19 mouse cellular contexts compared by ENCODE assay signal in the genomic region with DNA sequence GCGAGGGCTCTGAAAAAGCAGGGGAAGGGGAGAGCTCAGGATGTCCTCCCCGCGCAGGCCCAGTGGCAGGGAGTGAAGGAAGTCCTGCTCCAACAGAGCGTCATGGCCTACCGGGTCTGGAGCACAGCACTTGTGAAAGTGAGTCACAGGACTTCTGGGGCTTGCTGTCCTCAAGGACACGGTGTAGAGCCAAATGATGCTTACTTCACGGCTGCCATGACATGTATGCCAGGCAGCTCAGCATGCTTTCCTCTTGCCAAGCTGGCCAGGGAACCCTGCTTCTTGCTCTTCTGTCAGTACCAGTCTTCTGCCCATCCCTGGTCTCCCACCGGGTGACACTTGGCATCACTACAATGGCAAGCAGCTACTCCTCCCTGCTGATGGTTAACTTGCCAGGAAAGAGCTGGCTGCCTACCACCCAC. TPM values are rescaled to one million over a fixed set of nuclear protein-coding genes. Genes with fewer than 3 reads are reported as not detected.
DNase-seq lines count a peak whose midpoint lies in the region; ATAC-seq and TF ChIP-seq lines count a peak whose summit lies in the region.
"Had no signal": no experiment of that assay in that cellular context is flagged by ENCODE, and none has a peak within 500 bp of the region (broad histone marks: within the 10 kb centered on the region; RNA-seq: fewer than 3 reads in every experiment).

No protein-coding gene starts in this region.

- H3K36me3 ChIP-seq in midbrain, postnatal 0 days (ENCODE audit: insufficient read depth, low read length) = peaks cover 81% of the 10 kb centered on the region
- H3K36me3 ChIP-seq in midbrain, embryonic 16.5 days (ENCODE audit: control insufficient read depth, insufficient read depth, low read length) = peaks cover 67% of the 10 kb centered on the region
- peaks cover 14% of the 10 kb centered on the region for H3K36me3 ChIP-seq in myocyte (ENCODE audit: control insufficient read depth, insufficient read depth)
- peaks cover 94% of the 10 kb centered on the region for H3K36me3 ChIP-seq in kidney, embryonic 14.5 days (ENCODE audit: control insufficient read depth, insufficient read depth, low read length)
- H3K36me3 ChIP-seq in forebrain, embryonic 10.5 days (replicated peaks) = peaks cover 100% of the 10 kb centered on the region

- no peak overlapping the region for H3K4me3 ChIP-seq in midbrain, postnatal 0 days (ENCODE audit: low read depth, low read length)
- H3K4me3 ChIP-seq in midbrain, embryonic 16.5 days (ENCODE audit: low read depth, low read length) = no peak overlapping the region
- H3K4me3 ChIP-seq in myocyte = no peak overlapping the region
- H3K4me3 ChIP-seq in kidney, embryonic 14.5 days (ENCODE audit: low read length) = no peak overlapping the region
- no peak overlapping the region for H3K4me3 ChIP-seq in forebrain, embryonic 10.5 days
- H3K4me3 ChIP-seq: heart, embryonic 12.5 days; limb, embryonic 15.5 days; lung, embryonic 15.5 days; midbrain, embryonic 10.5 days; neural tube, embryonic 12.5 days had no signal

- H3K9ac ChIP-seq in midbrain, postnatal 0 days (replicated peaks; ENCODE audit: low read length, poor library complexity, severe bottlenecking) = no peak overlapping the region
- no peak overlapping the region for H3K9ac ChIP-seq in midbrain, embryonic 16.5 days (ENCODE audit: low read depth, low read length)
- no peak overlapping the region for H3K9ac ChIP-seq in kidney, embryonic 14.5 days (ENCODE audit: low read depth, low read length)
- H3K9ac ChIP-seq: heart, embryonic 12.5 days; limb, embryonic 15.5 days; lung, embryonic 15.5 days; neural tube, embryonic 12.5 days had no signal

- H3K27me3 ChIP-seq in midbrain, postnatal 0 days (ENCODE audit: insufficient read depth, low read length) = no peaks in the 10 kb centered on the region
- no peaks in the 10 kb centered on the region for H3K27me3 ChIP-seq in midbrain, embryonic 16.5 days (ENCODE audit: control insufficient read depth, insufficient read depth, low read depth, low read length)
- no peaks in the 10 kb centered on the region for H3K27me3 ChIP-seq in myocyte (ENCODE audit: control insufficient read depth, insufficient read depth, insufficient read length)
- H3K27me3 ChIP-seq in kidney, embryonic 14.5 days (ENCODE audit: control insufficient read depth, insufficient read depth, low read length) = no peaks in the 10 kb centered on the region
- H3K27me3 ChIP-seq in forebrain, embryonic 10.5 days (ENCODE audit: poor library complexity, severe bottlenecking) = no peaks in the 10 kb centered on the region
- H3K27me3 ChIP-seq: CH12.LX; heart, embryonic 12.5 days; limb, embryonic 15.5 days; lung, embryonic 15.5 days; neural tube, embryonic 12.5 days had no signal

- no peaks in the 10 kb centered on the region for H3K4me1 ChIP-seq in midbrain, postnatal 0 days (ENCODE audit: insufficient read depth, low read length)
- H3K4me1 ChIP-seq in midbrain, embryonic 16.5 days (ENCODE audit: control insufficient read depth, insufficient read depth, low read length) = no peaks in the 10 kb centered on the region
- peaks cover 11% of the 10 kb centered on the region for H3K4me1 ChIP-seq in kidney, embryonic 14.5 days (ENCODE audit: control insufficient read depth, insufficient read depth, low read length)
- H3K4me1 ChIP-seq in forebrain, embryonic 10.5 days = peaks cover 15% of the 10 kb centered on the region
- H3K4me1 ChIP-seq: heart, embryonic 12.5 days had no signal

- TF ChIP-seq CTCF in midbrain, postnatal 0 days (IDR thresholded peaks at IDR 0.05) = no peak

- DNase-seq in midbrain, postnatal 0 days (ENCODE audit: low spot score) = peak; percentile 79
- peak; percentile 60 for DNase-seq in adrenal gland, postnatal 25 days
- DNase-seq in cerebellum, adult 8-10 months = peak; percentile 92
- DNase-seq in lung, postnatal 14 days = no peak
- DNase-seq in forebrain, embryonic 10.5 days (ENCODE audit: extremely low spot score, low spot score) = no peak
- DNase-seq: kidney, postnatal 10 days; layer of hippocampus, postnatal 36 days; right cerebral cortex, postnatal 25 days; thymus, postnatal 14 days had no signal

- H3K4me2 ChIP-seq in midbrain, postnatal 0 days (ENCODE audit: low read depth, low read length, poor library complexity, severe bottlenecking) = no peak overlapping the region
- no peak overlapping the region for H3K4me2 ChIP-seq in midbrain, embryonic 16.5 days (ENCODE audit: low read length)
- no peak overlapping the region for H3K4me2 ChIP-seq in myocyte (ENCODE audit: low read depth)
- no peak overlapping the region for H3K4me2 ChIP-seq in kidney, embryonic 14.5 days (replicated peaks; ENCODE audit: low read depth, low read length)
- H3K4me2 ChIP-seq: heart, embryonic 12.5 days; limb, embryonic 15.5 days; lung, embryonic 15.5 days had no signal

- TF ChIP-seq POLR2A in myocyte (IDR thresholded peaks at IDR 0.05; ENCODE audit: insufficient read length, low read depth) = no peak

- peak; percentile 20; the same call in 1 of the 2 replicates for ATAC-seq in midbrain, postnatal 0 days (ENCODE audit: low FRiP score)
- ATAC-seq in midbrain, embryonic 16.5 days = no peak
- ATAC-seq in kidney, embryonic 14.5 days (ENCODE audit: low FRiP score, low TSS enrichment) = no peak

- no peaks in the 10 kb centered on the region for H3K79me2 ChIP-seq in myocyte (ENCODE audit: control insufficient read depth, insufficient read depth)

- H3K27ac ChIP-seq in midbrain, postnatal 0 days (ENCODE audit: low read depth, low read length) = no peak overlapping the region
- no peak overlapping the region for H3K27ac ChIP-seq in midbrain, embryonic 16.5 days (ENCODE audit: low read length)
- no peak overlapping the region for H3K27ac ChIP-seq in kidney, embryonic 14.5 days (ENCODE audit: low read depth, low read length)
- H3K27ac ChIP-seq in forebrain, embryonic 10.5 days = no peak overlapping the region
- H3K27ac ChIP-seq: limb, embryonic 15.5 days; lung, embryonic 15.5 days; midbrain, embryonic 10.5 days; neural tube, embryonic 12.5 days had no signal

- WGBS in midbrain, postnatal 0 days = 80% methylated on average over 8 of the region's 8 CpGs
- WGBS in midbrain, embryonic 16.5 days = 89% methylated on average over 8 of the region's 8 CpGs
- 90% methylated on average over 8 of the region's 8 CpGs for WGBS in kidney, embryonic 14.5 days
- 97% methylated on average over 8 of the region's 8 CpGs for WGBS in forebrain, embryonic 10.5 days

- H3K9me3 ChIP-seq in midbrain, postnatal 0 days (ENCODE audit: low read length) = no peaks in the 10 kb centered on the region
- no peaks in the 10 kb centered on the region for H3K9me3 ChIP-seq in midbrain, embryonic 16.5 days (replicated peaks; ENCODE audit: control insufficient read depth, low read length, poor library complexity, severe bottlenecking)
- H3K9me3 ChIP-seq in kidney, embryonic 14.5 days (ENCODE audit: control insufficient read depth, low read length) = no peaks in the 10 kb centered on the region
- no peaks in the 10 kb centered on the region for H3K9me3 ChIP-seq in forebrain, embryonic 10.5 days
- H3K9me3 ChIP-seq: heart, embryonic 12.5 days; limb, embryonic 15.5 days; lung, embryonic 15.5 days; midbrain, embryonic 10.5 days; neural tube, embryonic 12.5 days had no signal

- no peak overlapping the region for H3ac ChIP-seq in myocyte (ENCODE audit: control insufficient read depth, insufficient read length)

RNA-seq across cellular contexts. Expression of a gene that starts 6.6 kb away (rescaled TPM):
- 56.0 and 62.5 TPM in 2 replicates for total RNA-seq in midbrain, postnatal 0 days (2014; rRNA removed)
- 35.9 and 40.4 TPM in 2 replicates for polyA plus RNA-seq in midbrain, postnatal 0 days (2015; fragmentation: Nextera tagmentation; extraction: Ambion mirVana)
- 37.6 and 38.5 TPM in 2 replicates for polyA plus RNA-seq in midbrain, embryonic 16.5 days (2015; fragmentation: Nextera tagmentation; extraction: Ambion mirVana)
- total RNA-seq in adrenal gland, postnatal 25 days (2021) = 19.8 and 26.3 TPM in 2 replicates
- 15.7 TPM for polyA plus RNA-seq in myocyte (2012; fragmentation: generic; extraction: Trizol)
- polyA plus RNA-seq in kidney, embryonic 14.5 days (2014; fragmentation: Nextera tagmentation; extraction: Ambion mirVana) = 11.3 and 16.4 TPM in 2 replicates
- 18.4 and 19.8 TPM in 2 replicates for polyA plus RNA-seq in forebrain, embryonic 10.5 days (2016; fragmentation: Nextera tagmentation; extraction: Ambion mirVana)

RNA-seq across cellular contexts. Expression of a gene that starts 7.6 kb away (rescaled TPM):
- 55.8 and 59.0 TPM in 2 replicates for total RNA-seq in midbrain, postnatal 0 days (2014; rRNA removed)
- 28.3 and 31.3 TPM in 2 replicates for polyA plus RNA-seq in midbrain, postnatal 0 days (2015; fragmentation: Nextera tagmentation; extraction: Ambion mirVana)
- 32.4 and 36.3 TPM in 2 replicates for polyA plus RNA-seq in midbrain, embryonic 16.5 days (2015; fragmentation: Nextera tagmentation; extraction: Ambion mirVana)
- total RNA-seq in adrenal gland, postnatal 25 days (2021) = 47.7 and 56.8 TPM in 2 replicates
- 25.6 TPM for polyA plus RNA-seq in myocyte (2012; fragmentation: generic; extraction: Trizol)
- polyA plus RNA-seq in kidney, embryonic 14.5 days (2014; fragmentation: Nextera tagmentation; extraction: Ambion mirVana) = 16.6 and 29.3 TPM in 2 replicates
- polyA plus RNA-seq in forebrain, embryonic 10.5 days (2016; fragmentation: Nextera tagmentation; extraction: Ambion mirVana) = 24.4 and 24.6 TPM in 2 replicates

RNA-seq across cellular contexts. Expression of a gene that starts 27.4 kb away (rescaled TPM):
- 29.5 and 30.1 TPM in 2 replicates for total RNA-seq in midbrain, postnatal 0 days (2014; rRNA removed)
- 46.3 and 48.7 TPM in 2 replicates for polyA plus RNA-seq in midbrain, postnatal 0 days (2015; fragmentation: Nextera tagmentation; extraction: Ambion mirVana)
- polyA plus RNA-seq in midbrain, embryonic 16.5 days (2015; fragmentation: Nextera tagmentation; extraction: Ambion mirVana) = 37.4 and 37.9 TPM in 2 replicates
- 29.1 and 30.5 TPM in 2 replicates for total RNA-seq in adrenal gland, postnatal 25 days (2021)
- 45.8 TPM for polyA plus RNA-seq in myocyte (2012; fragmentation: generic; extraction: Trizol)
- polyA plus RNA-seq in kidney, embryonic 14.5 days (2014; fragmentation: Nextera tagmentation; extraction: Ambion mirVana) = 49.7 and 49.8 TPM in 2 replicates
- polyA plus RNA-seq in forebrain, embryonic 10.5 days (2016; fragmentation: Nextera tagmentation; extraction: Ambion mirVana) = 55.1 and 56.6 TPM in 2 replicates

RNA-seq across cellular contexts. Expression of a gene that starts 27.7 kb away (rescaled TPM):
- total RNA-seq in midbrain, postnatal 0 days (2014; rRNA removed) = 19.5 and 26.8 TPM in 2 replicates
- polyA plus RNA-seq in midbrain, postnatal 0 days (2015; fragmentation: Nextera tagmentation; extraction: Ambion mirVana) = 27.8 and 27.9 TPM in 2 replicates
- polyA plus RNA-seq in midbrain, embryonic 16.5 days (2015; fragmentation: Nextera tagmentation; extraction: Ambion mirVana) = 24.5 and 25.8 TPM in 2 replicates
- 21.7 and 22.4 TPM in 2 replicates for total RNA-seq in adrenal gland, postnatal 25 days (2021)
- polyA plus RNA-seq in myocyte (2012; fragmentation: generic; extraction: Trizol) = 10.6 TPM
- polyA plus RNA-seq in kidney, embryonic 14.5 days (2014; fragmentation: Nextera tagmentation; extraction: Ambion mirVana) = 20.5 and 29.7 TPM in 2 replicates
- 23.8 and 26.1 TPM in 2 replicates for polyA plus RNA-seq in forebrain, embryonic 10.5 days (2016; fragmentation: Nextera tagmentation; extraction: Ambion mirVana)

RNA-seq across cellular contexts. Expression of a gene that starts 37.4 kb away (rescaled TPM):
- 16.4 and 26.3 TPM in 2 replicates for total RNA-seq in midbrain, postnatal 0 days (2014; rRNA removed)
- polyA plus RNA-seq in midbrain, postnatal 0 days (2015; fragmentation: Nextera tagmentation; extraction: Ambion mirVana) = 8.8 and 10.2 TPM in 2 replicates
- 15.5 and 17.3 TPM in 2 replicates for polyA plus RNA-seq in midbrain, embryonic 16.5 days (2015; fragmentation: Nextera tagmentation; extraction: Ambion mirVana)
- 0.85 and 2.6 TPM in 2 replicates for total RNA-seq in adrenal gland, postnatal 25 days (2021)
- polyA plus RNA-seq in myocyte (2012; fragmentation: generic; extraction: Trizol) = 5.3 TPM
- 0.28 and 0.33 TPM in 2 replicates for polyA plus RNA-seq in kidney, embryonic 14.5 days (2014; fragmentation: Nextera tagmentation; extraction: Ambion mirVana)
- polyA plus RNA-seq in forebrain, embryonic 10.5 days (2016; fragmentation: Nextera tagmentation; extraction: Ambion mirVana) = 2.7 and 4.1 TPM in 2 replicates
- total RNA-seq: CH12.LX; gastrocnemius, adult 8-10 months had no signal

Comparison
In these comparisons a context has a peak if more than half of its experiments do, and no peak if none do; other contexts are left out.
1. DNase-seq: peak in midbrain, postnatal 0 days (single experiment), adrenal gland, postnatal 25 days (single experiment) and cerebellum, adult 8-10 months (single experiment); none in lung, postnatal 14 days (single experiment) and forebrain, embryonic 10.5 days (single experiment).